Mouse (Mus musculus) neutrophil, adult 5-6 weeks (primary cell): ENCODE data around the gene Olfr263. TPM values are rescaled to one million over a fixed set of nuclear protein-coding genes. Genes with fewer than 3 reads are reported as not detected.
"Not testable (repeated sequence)": the region's sequence is repeated elsewhere in the genome, so short reads cannot be mapped to it uniquely, and the experiment has no call there.

Experiments used
- ATAC-seq: fragments of 151-379, 151-347 bp; 2 replicates; pipeline ENCODE4 v1.8.0; 2017; ENCODE audit warnings: mild to moderate bottlenecking, moderate TSS enrichment; ENCODE audit not compliant: insufficient number of reproducible peaks, poor library complexity, low FRiP score, severe bottlenecking; ENCODE audit errors: extremely low read depth
- total RNA-seq: library from RNA; stranded (forward); fragments of 200-1000 nt; gene quantifications from 2 replicates; pipeline ENCODE4 v1.2.3, GENCODE M21; 2017

Olfr263 gene
- not detected in 2 replicates for total RNA-seq

GRCm38 (mm10) chr13:21129339-21129738, at the start of gene Olfr263:
Olfr263 (plus strand) TSS chr13:21129639.
- ATAC-seq, result not testable (repeated sequence)

DNA sequence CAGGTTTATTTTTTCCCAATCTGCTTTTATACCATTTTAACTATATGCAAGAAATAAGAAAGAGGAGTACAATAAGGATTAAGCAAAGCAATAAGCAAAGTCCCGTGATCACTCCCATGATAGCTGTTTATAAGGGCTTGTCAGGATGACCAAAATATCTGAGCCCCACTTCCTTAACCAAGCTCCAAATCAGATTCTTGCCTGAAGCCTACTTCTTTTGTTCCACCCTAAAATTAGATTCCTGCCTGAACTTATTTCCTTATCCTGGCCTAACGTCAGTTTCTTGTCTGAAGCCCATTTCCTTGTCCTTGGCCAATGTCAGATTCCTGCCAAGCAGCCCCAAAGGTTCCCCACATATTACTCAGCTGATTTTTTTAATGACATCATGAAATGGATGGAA, 46.8 kb upstream of the Olfr263 start:
- ATAC-seq, result no peak

DNA sequence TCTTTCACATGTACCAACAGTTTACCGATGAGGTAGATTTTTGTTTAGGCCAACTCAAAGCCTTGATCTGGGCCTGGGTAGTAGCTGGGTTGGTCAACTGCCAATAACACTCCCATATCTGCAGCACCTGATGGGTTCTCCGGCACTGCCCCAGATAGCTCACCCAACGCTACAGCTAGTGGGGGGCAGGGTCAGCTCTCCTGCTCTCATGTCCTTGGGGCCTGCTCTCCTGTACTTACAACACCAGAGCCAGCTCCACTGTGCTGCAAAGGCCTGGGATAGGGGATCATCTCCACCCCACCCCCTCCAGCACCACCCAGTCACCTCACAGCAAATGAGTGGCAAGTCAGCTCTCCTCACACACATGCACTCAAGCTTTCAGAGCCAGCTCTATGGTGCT, 19.7 kb upstream of the Olfr263 start:
- no peak for ATAC-seq

- no peak for ATAC-seq
Measured at GRCm38 (mm10) chr13:21110441-21110840, 19.0 kb upstream of the Olfr263 start.

- not testable (repeated sequence) for ATAC-seq
Measured at GRCm38 (mm10) chr13:21111183-21111582, 18.3 kb upstream of the Olfr263 start, which contains the start of gene Olfr1369-ps1. Olfr1369-ps1 (plus strand) TSS chr13:21111483.

DNA sequence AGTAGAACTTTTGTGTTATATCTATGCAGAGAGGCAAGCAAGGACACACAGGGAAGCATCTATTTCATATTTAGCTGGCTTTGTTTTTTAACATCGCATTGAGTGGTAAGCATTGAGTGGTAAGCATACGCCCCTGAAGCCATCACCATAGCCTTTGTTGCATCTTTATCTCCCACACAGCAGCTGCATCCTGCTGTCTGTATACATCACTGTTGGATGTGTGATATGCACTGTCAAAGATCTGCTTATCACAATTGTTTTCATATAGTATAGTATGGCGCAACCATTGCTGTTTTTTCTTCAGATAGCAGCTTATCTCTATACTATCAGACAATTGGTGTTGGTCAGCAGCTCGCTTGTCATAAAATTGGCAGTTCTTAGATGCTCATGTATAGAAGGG, 15.3 kb upstream of the Olfr263 start:
- no peak for ATAC-seq

- no peak for ATAC-seq
Measured at GRCm38 (mm10) chr13:21142421-21142820, 13.0 kb downstream of the Olfr263 start.

GRCm38 (mm10) chr13:21145767-21146166, 16.3 kb downstream of the Olfr263 start, which contains the start of gene Olfr1368:
Olfr1368 (minus strand) TSS chr13:21145867.
- ATAC-seq, result no peak

DNA sequence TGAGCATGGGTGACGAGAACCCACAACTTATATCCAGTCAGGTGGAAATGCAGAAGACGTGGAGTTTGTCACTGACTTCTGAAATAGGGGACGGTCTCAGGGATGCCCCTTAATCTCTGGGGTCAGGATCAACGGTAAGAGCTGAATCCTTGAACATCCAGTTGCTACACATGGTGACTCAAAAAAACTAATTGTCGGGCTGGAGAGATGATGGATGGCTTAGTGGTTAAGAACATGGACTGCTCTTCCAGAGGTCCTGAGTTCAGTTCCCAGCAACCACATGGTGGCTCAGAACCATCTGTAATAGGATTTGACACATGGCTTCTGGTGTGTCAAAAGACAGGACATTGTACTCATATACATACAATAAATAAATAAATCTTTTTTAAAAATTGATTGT, 26.4 kb downstream of the Olfr263 start:
- no peak for ATAC-seq

- no peak for ATAC-seq
Measured at GRCm38 (mm10) chr13:21158071-21158470, 28.6 kb downstream of the Olfr263 start.

DNA sequence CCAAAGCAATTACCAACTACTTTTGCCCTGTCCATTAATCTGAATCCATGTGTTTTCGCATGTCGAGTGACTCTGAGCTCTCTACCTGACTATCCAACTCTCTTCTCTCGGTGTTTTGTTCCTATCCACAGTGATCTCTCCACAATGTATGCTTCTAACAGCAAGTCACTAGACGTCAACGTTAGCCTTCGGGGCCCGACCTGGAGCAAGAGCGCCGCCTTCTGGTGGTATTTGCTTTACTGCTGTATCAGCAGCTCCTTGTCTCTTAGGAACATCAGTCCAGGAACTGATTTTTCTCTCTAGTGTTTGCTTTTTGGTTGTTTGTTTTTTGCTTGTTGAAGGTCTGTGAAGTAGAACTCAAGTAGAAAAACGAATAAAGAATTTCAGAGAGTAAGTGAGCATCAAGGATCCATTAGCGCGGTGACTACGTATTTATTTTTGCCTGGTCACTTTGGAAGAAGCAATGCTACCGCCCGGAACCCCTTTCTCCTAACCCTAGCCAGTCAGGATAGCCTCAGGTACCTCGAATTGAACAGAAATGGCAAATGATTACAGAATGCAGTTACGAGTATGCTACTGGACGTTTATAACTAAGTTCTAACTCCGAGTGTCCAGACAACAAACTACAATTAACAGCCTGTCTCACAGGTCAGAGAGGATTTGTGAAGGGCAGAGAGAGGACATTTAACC, 29.5 kb downstream of the Olfr263 start:
- peak; percentile 78 for ATAC-seq

- ATAC-seq, result no peak
Measured at GRCm38 (mm10) chr13:21159475-21159819, 30.0 kb downstream of the Olfr263 start.

DNA sequence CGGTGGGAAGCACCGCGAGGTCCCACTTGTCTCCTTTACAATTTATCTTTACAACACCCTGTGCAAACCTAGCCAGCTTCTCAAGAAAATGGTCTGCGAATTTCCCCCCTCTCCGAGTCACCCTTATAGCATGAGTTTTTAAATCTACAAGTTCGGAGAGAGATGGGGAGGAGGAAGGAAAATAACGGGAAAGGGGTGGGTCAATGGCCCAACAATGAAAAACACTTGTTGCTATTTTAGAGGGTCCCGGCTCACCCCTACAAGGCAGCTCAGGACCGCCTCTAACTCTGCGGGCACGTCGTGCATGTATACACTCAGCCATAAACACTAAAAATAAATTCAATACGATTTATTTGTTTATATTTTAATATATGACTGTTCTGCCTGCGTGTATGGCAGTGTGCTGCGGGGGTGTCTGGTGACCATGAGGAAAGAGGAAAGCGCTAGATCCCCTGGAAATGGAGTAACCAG, 30.6 kb downstream of the Olfr263 start:
- ATAC-seq, result no peak

DNA sequence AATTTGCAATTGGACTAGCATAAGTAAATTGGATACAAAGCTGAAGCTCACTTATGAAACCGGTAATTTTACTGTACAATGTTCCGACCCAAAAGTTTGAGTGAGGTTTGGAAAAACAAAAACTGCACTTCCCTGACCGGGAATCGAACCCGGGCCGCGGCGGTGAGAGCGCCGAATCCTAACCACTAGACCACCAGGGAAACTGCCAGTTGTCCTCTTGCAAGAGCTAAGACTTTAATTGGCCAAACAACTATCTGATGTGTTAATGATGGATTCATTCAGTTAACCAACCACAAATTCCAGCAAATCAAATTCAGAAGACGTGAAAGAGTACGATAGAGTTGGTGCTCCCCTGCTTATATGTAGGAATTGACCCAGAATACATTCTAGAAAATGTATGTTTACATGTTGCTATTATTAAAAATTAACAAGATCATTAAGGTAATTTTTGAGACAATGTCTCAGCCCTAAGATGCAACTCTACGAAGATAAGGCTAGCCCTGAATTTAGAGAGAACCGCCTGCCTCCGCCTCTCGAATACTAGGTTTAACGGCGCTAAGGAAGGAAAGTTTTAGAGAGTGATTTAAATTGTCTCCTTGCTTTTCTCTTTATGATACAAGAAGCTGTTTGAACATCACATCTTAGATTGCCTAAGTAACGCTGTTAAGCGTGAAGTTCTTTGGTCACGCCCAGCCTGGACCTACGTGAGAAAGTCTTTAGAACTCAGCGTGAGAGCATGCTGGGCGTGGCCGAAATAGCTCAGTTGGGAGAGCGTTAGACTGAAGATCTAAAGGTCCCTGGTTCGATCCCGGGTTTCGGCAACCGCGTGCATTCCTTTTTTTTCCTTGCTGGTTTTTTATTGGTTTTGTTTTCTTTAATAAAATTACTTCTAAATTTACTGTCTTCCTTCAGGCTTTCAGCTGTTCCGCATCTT, 31.5 kb downstream of the Olfr263 start:
- ATAC-seq, result peak; percentile 71

DNA sequence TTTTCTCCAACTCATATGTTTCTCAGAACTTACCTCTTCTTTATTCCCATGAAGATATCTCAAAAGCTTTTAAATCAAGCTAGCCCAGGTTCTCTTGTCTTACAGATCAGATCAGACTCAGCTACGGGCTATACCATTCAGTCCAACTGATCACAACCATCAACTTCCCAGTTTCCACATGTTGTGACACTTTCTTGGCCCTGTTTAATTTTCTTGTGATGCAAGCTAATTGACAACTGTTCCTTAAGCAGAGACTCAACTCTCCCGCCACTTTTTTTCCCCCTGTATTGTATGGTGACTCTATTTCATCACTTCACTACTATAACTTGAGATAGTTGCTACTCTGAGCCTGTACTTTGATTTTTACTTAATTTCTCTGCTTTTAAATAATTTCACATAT, 32.2 kb downstream of the Olfr263 start:
- ATAC-seq, result no peak

- no peak for ATAC-seq
Measured at GRCm38 (mm10) chr13:21162591-21162990, 33.2 kb downstream of the Olfr263 start.

DNA sequence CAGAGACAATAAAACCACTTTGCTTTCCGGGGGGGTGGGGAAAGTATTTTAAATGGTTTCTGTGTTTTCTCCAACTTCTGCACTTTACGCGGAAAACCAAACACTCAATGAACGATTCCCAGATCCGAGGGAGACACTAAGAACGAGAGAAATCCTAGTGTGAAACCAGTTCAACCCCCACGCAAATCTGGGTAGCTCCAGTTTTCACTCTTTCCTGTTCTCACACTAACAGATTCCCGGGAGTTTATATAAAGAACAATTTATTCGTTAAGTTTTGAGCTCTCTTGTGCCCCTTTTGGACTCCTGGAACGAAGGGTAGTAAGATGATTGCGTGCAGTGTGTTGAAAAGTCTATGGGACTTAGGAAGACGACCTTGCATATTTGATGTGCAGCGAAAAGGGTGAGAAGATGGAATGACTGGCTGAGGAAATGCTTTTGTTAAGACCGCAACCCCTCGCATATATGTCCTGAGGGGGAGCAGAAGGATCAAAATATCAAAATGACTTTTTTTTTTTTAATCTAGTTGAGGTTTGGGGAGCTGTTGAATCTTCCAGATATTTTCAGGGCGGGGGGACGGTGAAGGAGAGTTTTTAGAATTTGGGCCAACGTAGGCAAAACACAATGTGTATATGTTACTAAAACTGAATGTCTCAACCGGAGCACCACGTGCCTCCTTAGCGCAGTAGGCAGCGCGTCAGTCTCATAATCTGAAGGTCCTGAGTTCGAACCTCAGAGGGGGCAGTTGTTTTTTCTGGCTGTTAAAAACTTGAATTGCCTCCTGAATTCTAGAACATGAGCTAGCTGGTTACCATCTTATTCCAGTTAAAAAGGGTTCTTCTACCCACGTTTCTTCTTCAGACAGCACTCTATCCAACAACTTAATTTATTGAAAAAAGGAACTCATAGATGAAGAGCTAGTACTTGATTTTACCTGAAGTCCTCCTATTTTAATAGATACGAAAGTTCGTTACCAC, 37.8 kb downstream of the Olfr263 start:
- ATAC-seq, result peak; percentile 60

- no peak for ATAC-seq
Measured at GRCm38 (mm10) chr13:21167910-21168300, 38.5 kb downstream of the Olfr263 start.
